Mouse (Mus musculus) embryonic facial prominence, embryonic 11.5 days (tissue): ENCODE measurements around the gene Gm42517. TPM values are rescaled to one million over a fixed set of nuclear protein-coding genes. Genes with fewer than 3 reads are reported as not detected.

Experiments used
- ATAC-seq: fragments of 200-750 bp; cut with Nextera tagmentation; replicated peaks from 2 replicates; pipeline ENCODE4 v1.8.0; 2017; ENCODE audit warnings: low read depth; ENCODE audit not compliant: insufficient number of reproducible peaks, low FRiP score, low TSS enrichment
- DNase-seq: peaks from one replicate; pipeline ENCODE4 v3.0.0-alpha.2; 2015; ENCODE audit warnings: low spot score
- H3K27ac ChIP-seq: fragments of 300-500 bp; sonication (generic); replicated peaks from 2 replicates; pipeline ENCODE4 v1.5.1; 2014; ENCODE audit warnings: mild to moderate bottlenecking, low read depth, low read length, control low read depth
- H3K27me3 ChIP-seq: fragments of 300-500 bp; sonication (generic); 2 replicates; pipeline ENCODE4 v1.6.1; 2014; ENCODE audit warnings: mild to moderate bottlenecking, low read length, moderate library complexity, mixed read lengths; ENCODE audit not compliant: control insufficient read depth, insufficient read depth
- H3K36me3 ChIP-seq: fragments of 300-500 bp; sonication (generic); replicated peaks from 2 replicates; pipeline ENCODE4 v1.6.1; 2014; ENCODE audit warnings: low read depth, mild to moderate bottlenecking, low read length, moderate library complexity, mixed read lengths; ENCODE audit not compliant: control insufficient read depth, insufficient read depth
- H3K4me1 ChIP-seq: fragments of 300-500 bp; sonication (generic); 2 replicates; pipeline ENCODE4 v1.6.1; 2014; ENCODE audit warnings: low read length, mixed read lengths; ENCODE audit not compliant: control insufficient read depth, insufficient read depth
- H3K4me2 ChIP-seq: fragments of 300-500 bp; sonication (generic); 2 replicates; pipeline ENCODE4 v1.6.1; 2014; ENCODE audit warnings: low read depth, mild to moderate bottlenecking, control low read depth, low read length, moderate library complexity
- H3K4me3 ChIP-seq: fragments of 300-500 bp; sonication (generic); 2 replicates; pipeline ENCODE4 v1.5.1; 2014; ENCODE audit warnings: low read depth, low read length, control low read depth
- H3K9ac ChIP-seq: fragments of 300-500 bp; sonication (generic); replicated peaks from 2 replicates; pipeline ENCODE4 v1.6.1; 2014; ENCODE audit warnings: mild to moderate bottlenecking, control low read depth, low read length
- H3K9me3 ChIP-seq: fragments of 300-500 bp; sonication (generic); replicated peaks from 2 replicates; pipeline ENCODE4 v1.6.1; 2016; ENCODE audit warnings: mild to moderate bottlenecking, low read length, inconsistent platforms, mixed read lengths; ENCODE audit not compliant: control insufficient read depth
- WGBS: fragments of 180-500 bp; shearing (Covaris S2); extraction: QIAGEN DNeasy Blood & Tissue Kit; methylation state at CpG from one replicate; pipeline ENCODE4 v1.1.7; 2014; 5-methylcytosine and 5-hydroxymethylcytosine counted together
- polyA plus RNA-seq: library from polyadenylated mRNA; unstranded; fragments of >200 nt; fragmentation: Nextera tagmentation; extraction: Ambion mirVana; gene quantifications from 2 replicates; pipeline ENCODE4 v1.2.1, GENCODE M21; 2014

Gm42517 gene
- polyA plus RNA-seq, 1 experiment from 2014 or later = not detected

DNA sequence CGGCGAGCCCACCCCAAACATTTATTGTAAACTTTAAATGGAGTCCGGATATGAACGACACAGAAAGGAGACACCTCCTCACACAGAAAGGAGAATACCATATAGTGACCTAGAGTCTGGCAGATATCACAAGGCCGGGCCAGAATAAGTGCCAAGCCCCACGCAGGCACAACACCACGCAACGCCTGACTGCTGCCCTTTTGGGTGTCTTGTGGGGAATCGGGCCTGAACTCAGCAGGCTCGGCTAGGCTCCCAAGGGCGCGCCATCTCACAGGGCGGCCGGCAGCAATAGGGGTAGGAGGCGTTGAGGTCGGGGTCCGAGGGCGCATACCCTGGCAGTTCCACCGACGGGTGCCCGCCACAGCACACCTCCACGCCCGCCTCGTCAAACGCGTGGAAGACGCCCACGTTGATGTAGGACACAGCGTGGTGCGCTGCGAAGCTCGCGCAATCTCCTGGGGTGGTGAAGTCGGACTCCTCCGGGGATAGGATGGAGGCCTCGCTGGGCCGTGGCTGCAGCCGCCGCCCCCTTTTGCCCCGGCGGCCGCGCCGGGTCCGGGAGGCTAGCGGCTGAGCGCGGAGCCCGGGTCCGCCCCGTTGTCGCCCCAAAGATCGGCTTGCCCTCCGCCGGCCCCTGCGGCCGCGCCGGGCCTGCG lies 1.3 kb downstream of the Gm42517 start:
- Histone ChIP-seq H3K36me3 (no peaks in the 10 kb centered on the region), H3K9me3 (no peaks in the 10 kb centered on the region), H3K27ac (no peak overlapping the region), H3K4me2 (peak overlapping the region; percentile 95), H3K27me3 (peaks cover 66% of the 10 kb centered on the region), H3K4me3 (peak overlapping the region; percentile 49), H3K9ac (0 out of 2 replicates have a peak overlapping the region, but pooled peaks have one; percentile 5), H3K4me1 (peaks cover 12% of the 10 kb centered on the region)
- DNase-seq = no peak
- WGBS = 1% methylated on average over 57 of the region's 60 CpGs
- ATAC-seq = peak; percentile 51; the same call in 1 of the 2 replicates

DNA sequence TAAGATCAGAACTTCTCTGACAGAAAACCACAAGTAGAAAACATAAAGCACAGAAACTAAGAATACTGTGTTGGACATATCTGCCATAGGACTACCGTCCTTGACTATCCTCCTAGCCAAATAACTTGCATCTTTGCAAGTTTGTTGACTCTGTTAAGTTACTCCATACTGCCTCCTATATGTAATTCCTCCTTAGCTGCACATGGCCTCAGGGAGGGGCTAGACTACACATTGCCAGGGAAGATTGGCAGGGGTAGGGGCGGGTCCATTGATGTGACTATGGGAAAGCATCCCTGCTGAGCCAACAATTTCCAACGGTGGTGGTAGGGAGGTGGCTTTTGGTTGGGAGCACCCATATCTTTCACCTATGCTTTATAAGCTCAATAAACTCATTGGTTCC lies 5.4 kb downstream of the Gm42517 start:
- Histone ChIP-seq H3K27me3 (peaks cover 28% of the 10 kb centered on the region), H3K4me3 (no peak overlapping the region), H3K9ac (no peak overlapping the region), H3K4me2 (no peak overlapping the region), H3K27ac (no peak overlapping the region), H3K4me1 (peaks cover 6% of the 10 kb centered on the region), H3K9me3 (no peaks in the 10 kb centered on the region), H3K36me3 (no peaks in the 10 kb centered on the region)
- WGBS = 26% methylated on average over 3 of the region's 3 CpGs
- DNase-seq = no peak
- no peak for ATAC-seq

DNA sequence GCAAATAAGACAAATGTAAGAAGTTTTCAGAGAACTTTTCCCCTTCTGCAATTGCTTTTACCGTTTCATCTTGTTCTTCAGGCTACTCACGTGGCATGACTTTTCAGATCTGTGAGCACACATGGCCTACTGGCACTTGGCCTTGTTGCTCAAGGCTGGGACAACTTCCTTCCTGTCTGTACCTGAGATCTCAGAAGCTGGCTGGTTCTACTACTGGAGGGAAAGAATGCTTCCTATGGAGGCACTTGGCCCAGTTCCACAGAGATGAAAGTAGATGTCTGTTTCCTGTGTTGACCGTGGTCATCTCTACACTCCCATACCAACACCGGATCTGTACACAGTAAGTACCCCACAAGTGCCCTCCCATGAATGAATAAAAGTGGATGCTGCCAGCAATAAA lies 7.5 kb downstream of the Gm42517 start:
- no peak overlapping the region for H3K9ac ChIP-seq
- H3K36me3 ChIP-seq = no peaks in the 10 kb centered on the region
- H3K27ac ChIP-seq = no peak overlapping the region
- 87% methylated on average over 4 of the region's 4 CpGs for WGBS
- H3K4me2 ChIP-seq = no peak overlapping the region
- H3K27me3 ChIP-seq = peaks cover 8% of the 10 kb centered on the region
- H3K9me3 ChIP-seq = no peaks in the 10 kb centered on the region
- H3K4me3 ChIP-seq = no peak overlapping the region
- no peaks in the 10 kb centered on the region for H3K4me1 ChIP-seq
- ATAC-seq (no peak), DNase-seq (no peak)

DNA sequence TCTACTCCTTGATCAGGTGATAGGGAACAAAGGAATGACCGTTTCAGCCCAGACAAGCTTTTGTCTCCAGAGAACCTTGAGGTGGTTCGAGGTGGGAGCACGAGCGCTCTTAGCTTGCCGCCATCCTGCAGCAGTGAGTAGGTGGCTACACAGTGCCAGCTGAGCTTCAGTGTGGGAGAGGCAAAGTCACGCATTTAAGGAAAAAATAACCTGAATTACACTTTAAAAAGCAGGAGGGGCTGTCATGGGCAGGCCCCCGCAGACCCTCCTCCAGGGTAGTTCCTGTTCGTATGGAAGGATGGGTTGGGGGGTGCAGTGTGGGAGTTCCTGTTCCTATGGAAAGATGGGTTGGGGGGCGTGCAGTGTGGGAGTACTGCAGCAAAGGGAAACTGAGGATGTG lies 8.2 kb downstream of the Gm42517 start:
- no peaks in the 10 kb centered on the region for H3K36me3 ChIP-seq
- H3K9ac ChIP-seq = no peak overlapping the region
- H3K4me1 ChIP-seq = no peaks in the 10 kb centered on the region
- H3K27me3 ChIP-seq = peaks cover 1% of the 10 kb centered on the region
- H3K4me3 ChIP-seq = no peak overlapping the region
- 88% methylated on average over 9 of the region's 9 CpGs for WGBS
- DNase-seq (no peak), ATAC-seq (no peak)
- H3K9me3 ChIP-seq = no peaks in the 10 kb centered on the region
- H3K27ac ChIP-seq = no peak overlapping the region
- no peak overlapping the region for H3K4me2 ChIP-seq

DNA sequence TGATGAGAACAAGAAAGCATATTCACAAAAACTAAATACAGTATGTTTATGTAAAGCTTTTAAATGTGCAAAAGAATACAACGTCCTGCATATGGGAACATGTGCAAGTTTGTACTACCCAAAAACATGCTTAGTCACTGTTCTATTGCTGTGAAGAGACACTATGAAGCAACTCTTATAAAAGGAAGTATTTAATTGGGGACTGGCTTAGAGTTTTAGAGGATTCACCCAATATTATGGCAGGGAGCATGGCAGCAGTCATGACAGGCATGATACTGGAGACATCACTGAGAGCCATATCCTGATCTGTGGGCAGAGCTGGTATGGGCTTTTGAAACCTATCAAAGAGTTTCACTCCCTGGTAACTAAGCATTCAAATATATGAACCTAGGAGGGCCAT lies 9.9 kb downstream of the Gm42517 start:
- Histone ChIP-seq H3K4me1 (no peaks in the 10 kb centered on the region), H3K9me3 (no peaks in the 10 kb centered on the region), H3K4me2 (no peak overlapping the region), H3K27me3 (no peaks in the 10 kb centered on the region), H3K27ac (no peak overlapping the region), H3K36me3 (no peaks in the 10 kb centered on the region), H3K4me3 (no peak overlapping the region), H3K9ac (no peak overlapping the region)
- no peak for ATAC-seq
- 91% methylated on average over 1 of the region's 1 CpGs for WGBS
- no peak for DNase-seq

DNA sequence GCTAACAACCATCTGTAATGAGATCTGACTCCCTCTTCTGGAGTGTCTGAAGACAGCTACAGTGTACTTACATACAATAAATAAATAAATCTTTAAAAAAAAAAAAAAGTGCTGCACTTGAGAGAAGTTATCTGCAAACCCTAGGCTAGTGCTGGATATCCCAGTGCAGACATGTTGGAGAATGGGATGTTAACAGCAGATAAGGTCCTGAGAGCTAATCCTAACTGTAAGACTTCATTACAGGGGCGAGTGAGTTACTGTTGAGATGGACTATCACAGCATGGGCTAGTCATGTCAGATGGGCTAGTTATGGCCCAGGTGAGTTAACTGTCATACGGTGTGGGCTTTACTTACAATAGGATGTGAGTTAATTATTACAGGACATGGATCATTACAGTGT lies 13.7 kb downstream of the Gm42517 start:
- Histone ChIP-seq H3K4me2 (no peak overlapping the region), H3K27me3 (no peaks in the 10 kb centered on the region), H3K9me3 (no peaks in the 10 kb centered on the region), H3K4me1 (no peaks in the 10 kb centered on the region), H3K27ac (no peak overlapping the region), H3K4me3 (no peak overlapping the region), H3K9ac (no peak overlapping the region), H3K36me3 (no peaks in the 10 kb centered on the region)
- WGBS = 79% methylated on average over 2 of the region's 2 CpGs
- no peak for DNase-seq
- no peak for ATAC-seq

DNA sequence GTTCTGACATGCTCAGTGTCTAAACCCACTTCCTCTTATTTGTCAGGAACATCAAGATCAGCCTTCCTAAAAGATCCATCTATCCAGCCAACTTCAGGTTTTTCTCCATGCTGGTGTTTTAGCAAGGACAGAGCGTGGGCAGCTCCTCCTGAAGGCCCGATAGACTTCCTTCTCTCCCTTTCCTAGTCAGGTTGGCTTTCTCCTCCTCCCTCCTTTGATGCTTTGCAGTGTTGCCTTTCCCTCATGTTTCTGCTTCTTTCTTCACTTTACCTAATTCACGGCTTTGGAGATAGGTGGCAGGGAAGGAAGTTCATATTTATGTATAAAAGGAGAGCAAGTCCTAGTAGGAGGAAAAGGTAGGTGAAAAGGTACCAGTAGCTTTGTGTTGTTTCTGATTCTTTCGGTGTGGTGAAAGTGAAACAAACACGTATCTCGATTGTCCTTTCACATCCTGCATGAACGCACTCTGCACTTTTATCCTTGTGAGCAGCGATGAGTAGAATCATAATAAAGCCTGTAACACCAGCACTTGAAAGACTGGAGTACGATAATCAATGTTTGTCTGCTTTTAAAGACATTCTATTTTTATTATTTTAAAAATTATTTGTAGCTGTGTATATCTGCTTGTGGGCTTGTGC lies 18.1 kb downstream of the Gm42517 start:
- H3K27me3 ChIP-seq = no peaks in the 10 kb centered on the region
- no peak overlapping the region for H3K9ac ChIP-seq
- no peak overlapping the region for H3K4me3 ChIP-seq
- no peak for ATAC-seq
- H3K9me3 ChIP-seq = no peaks in the 10 kb centered on the region
- no peaks in the 10 kb centered on the region for H3K4me1 ChIP-seq
- H3K27ac ChIP-seq = no peak overlapping the region
- no peaks in the 10 kb centered on the region for H3K36me3 ChIP-seq
- DNase-seq = no peak
- WGBS = 94% methylated on average over 9 of the region's 9 CpGs
- H3K4me2 ChIP-seq = no peak overlapping the region

DNA sequence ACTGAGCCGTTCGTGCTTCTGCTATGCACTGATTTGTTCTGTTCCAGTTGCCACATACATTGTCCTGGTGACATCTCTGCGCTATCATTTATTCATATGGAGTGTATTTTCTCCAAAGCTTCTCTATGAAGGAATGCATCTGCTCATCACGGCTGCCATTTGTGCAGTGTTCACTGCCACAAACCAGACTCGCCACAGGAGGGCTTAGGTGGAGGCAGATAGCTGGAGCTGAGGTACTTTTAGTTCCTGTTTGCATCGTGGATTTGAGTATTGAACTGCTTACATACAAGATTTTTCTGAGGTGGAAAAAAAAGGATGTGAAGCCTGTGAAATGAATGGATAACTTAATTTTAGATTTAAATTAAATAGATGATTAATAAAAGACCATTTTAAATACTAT lies 19.9 kb downstream of the Gm42517 start:
- Histone ChIP-seq H3K4me1 (no peaks in the 10 kb centered on the region), H3K9ac (no peak overlapping the region), H3K9me3 (no peaks in the 10 kb centered on the region), H3K36me3 (no peaks in the 10 kb centered on the region), H3K27ac (no peak overlapping the region), H3K4me3 (no peak overlapping the region), H3K27me3 (no peaks in the 10 kb centered on the region), H3K4me2 (no peak overlapping the region)
- 73% methylated on average over 6 of the region's 6 CpGs for WGBS
- ATAC-seq = no peak
- no peak for DNase-seq
